Mouse (Mus musculus): ENCODE results near the gene Lrrc7. TPM values are rescaled to one million over a fixed set of nuclear protein-coding genes. Genes with fewer than 3 reads are reported as not detected.

Lrrc7 gene
- total RNA-seq (2017) = not detected in 2 replicates

DNA sequence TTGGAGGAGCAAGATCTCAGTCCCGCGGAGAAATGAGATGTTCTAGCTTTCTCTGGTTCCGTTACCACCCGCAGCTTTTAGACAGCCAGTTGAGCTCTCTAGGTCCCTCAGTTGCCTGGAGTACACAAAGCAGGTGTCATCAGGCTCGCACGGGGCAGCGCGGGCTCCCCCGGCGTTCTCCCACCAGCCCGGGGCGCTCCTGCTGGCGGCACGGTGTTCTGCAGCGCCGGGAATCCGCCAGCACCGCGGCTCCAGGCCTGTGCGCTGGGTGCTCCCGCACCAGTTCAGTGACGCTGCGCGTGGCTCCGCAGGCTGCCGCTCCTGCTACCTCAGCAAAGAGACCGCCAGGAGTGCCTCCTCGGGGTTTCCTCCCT lies at the start of gene Lrrc7:
TSS of gene Lrrc7 (minus strand) at position 235 of the 374 bp plus-strand sequence.
- peak; percentile 39; the same call in 1 of the 2 replicates for ATAC-seq (replicated peaks; ENCODE audit: low read depth, poor library complexity, severe bottlenecking)

DNA sequence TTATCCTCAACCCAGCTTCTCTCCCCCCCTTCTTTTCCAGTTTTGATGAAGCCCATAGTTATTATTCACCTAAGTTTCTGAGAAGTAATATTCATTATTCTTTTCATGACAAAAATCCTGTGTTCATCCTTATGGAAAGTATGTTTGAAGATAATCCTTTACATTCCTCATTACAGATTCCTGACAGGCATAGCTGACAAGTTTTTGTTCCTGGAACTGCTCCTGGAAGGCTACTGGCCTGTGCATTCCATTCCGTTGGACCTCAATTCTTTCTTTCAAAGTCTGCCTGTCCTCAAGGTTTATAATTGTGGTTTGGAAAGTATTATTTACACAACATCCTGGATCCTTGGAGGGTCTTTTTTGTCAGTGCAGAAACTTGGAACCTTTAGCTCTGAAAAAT lies 45.0 kb upstream of the Lrrc7 start:
- no peak for ATAC-seq (replicated peaks; ENCODE audit: low read depth, poor library complexity, severe bottlenecking)

DNA sequence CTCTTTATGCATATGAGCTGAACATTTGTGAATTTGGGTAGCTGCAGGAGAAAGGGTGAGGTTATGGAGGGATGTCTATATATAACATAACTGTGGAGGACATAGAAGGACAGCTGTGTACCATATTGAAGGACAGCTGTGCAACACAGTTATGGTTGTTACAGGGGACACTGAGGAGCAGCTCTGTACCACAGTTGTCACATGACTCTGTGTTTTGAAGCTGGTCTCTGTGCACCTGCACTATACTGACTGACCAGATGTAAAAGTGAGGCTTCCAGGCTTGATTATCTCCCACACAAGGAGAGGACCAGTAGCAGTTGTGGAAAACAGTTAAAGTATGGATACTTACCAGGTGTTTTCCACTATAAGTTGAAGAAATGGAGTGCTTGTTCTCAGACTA lies 43.3 kb upstream of the Lrrc7 start:
- ATAC-seq (replicated peaks; ENCODE audit: low read depth, poor library complexity, severe bottlenecking) = no peak

DNA sequence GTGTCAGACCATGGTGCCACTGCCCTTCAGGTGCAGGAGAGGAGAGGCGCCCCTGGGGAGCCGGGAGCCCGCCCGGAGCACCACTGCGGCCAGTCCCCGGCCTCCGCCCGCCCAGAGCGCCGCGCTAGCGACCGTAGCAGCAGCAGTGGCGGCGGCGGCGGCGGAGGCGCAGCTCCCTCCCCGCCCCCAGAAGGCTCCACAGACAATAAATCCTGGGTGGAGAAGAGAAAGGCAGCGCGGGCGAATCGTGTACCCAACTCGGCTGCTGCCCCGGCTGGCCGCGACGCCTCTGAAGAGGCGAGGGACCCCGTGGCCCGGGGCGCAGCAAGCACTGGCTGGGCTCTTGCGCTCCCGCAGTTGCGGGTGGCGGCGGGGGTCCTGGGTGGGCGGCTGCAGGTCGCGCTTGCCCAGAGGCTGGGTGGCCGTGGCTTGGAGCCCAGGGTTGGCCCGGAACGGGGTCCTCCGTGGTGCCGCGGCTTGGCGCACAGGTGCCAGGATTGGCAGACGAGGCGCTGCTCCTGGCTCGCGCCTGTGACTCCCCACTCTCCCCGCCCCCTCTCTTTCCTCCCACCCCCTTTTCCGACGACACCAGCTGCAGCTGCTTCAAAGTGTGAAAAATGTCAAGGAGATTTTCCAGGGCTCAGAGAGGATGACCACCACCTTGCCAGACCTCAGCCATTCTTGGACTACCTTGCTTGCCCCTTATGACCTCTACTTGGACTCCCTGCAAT lies 600 bp downstream of the Lrrc7 start:
- ATAC-seq (replicated peaks; ENCODE audit: low read depth, poor library complexity, severe bottlenecking) = no peak

DNA sequence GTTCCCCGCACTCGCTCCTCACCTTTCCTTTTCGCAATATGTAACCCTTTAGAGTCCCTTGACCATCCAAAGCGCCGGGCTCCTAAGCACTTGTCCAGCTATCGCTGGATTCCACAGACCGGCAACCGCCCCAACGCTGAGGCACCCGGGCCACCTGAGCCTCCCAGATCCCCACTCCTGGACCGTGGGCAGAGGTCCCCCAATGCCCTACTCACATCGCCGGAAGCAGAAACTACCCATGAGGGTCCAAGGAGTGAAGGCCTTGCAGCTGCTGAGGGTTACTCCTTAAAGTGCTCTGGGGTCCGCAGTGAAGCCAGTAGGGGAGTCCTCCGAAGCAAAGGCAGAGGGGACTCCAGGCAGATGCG lies 1.1 kb downstream of the Lrrc7 start:
- ATAC-seq (replicated peaks; ENCODE audit: low read depth, poor library complexity, severe bottlenecking) = no peak

DNA sequence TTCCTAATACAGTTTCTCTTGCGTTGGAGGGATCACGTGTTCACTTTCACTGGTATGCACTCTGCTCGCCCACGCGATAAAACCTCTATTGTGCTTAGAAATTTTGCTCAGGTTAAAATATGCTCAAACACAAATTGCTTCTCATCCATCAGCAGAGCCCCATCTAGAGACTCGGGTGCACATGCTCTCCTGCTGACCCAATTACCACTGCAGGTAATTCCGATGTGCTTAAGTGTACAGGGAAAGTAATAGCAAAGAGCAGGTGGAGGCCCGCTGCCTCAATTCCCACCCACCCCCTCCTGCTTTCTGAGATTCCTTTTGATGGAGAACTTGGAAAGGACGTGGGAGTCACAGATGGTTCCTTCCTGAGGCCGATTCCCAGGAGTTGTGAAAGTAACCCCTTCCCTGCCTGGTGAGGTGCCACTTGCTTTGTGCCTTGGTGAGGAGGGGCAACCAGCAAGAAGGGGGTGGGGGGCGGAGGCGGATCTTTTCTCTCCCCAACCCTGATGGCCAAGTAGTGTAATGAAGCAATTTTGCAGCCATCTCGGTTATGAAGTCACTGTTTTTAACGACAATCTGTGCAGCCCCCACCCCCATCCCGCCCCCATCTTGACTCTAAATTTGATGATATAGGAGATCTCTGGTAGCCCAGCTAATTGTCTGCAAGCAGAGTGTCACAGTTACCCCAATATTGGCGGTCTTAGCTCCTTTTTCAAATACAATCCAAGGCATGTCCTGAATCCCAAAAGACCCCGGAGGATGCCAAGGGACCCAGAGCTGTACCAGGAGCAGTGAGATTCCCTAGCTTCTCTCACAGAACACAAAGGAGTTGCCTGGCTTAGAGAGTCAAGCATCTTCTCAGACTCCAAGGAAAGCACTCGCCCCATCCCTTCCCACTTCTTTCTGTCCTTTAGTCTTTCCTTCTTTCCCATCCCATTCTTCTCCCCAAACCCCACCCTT lies 2.0 kb downstream of the Lrrc7 start:
- ATAC-seq (replicated peaks; ENCODE audit: low read depth, poor library complexity, severe bottlenecking) = no peak

DNA sequence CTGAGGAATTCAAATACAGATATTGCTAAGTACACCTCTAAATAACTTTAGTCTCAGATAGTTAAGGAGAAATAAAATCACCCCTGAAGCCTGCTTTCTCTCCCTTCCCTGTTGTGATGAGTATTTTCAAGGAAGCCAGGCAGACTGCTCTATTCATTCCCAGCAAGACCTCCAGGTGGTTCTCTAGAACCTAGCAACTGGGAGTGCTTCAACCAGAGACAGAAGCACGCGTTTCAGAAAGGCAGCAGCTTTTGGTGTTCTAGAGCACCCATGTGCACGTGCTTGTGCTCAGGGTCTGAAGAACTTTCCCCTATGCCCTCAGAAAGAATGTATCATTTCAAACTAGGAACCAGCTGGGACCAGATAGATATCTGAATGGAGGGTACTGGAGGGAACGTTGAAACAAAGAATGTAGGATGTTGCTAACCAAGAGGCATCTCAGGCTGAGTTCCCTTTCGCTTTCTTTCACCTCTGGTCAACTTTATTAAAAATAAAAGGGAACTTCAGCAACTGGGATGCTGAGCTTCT lies 2.8 kb downstream of the Lrrc7 start:
- no peak for ATAC-seq (replicated peaks; ENCODE audit: low read depth, poor library complexity, severe bottlenecking)

DNA sequence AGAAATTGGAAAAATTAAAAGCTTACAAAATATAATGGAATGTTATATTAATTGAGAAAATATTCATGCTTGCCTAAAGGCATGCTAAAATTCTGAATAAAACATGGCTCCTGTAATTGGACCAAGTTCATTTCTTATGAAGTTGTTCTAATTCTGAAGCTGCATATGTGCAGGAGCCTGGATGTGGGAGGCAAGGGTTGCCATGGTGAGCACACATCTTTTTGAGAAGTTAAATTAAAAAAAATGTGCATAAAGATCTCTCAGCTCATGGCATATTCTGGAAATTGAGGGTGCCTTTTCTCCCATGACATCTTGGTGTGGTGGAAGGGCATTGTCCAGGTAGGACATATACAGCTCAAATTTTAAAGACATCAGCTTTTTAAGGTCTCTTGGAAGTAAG lies 3.4 kb downstream of the Lrrc7 start:
- ATAC-seq (replicated peaks; ENCODE audit: low read depth, poor library complexity, severe bottlenecking) = no peak

DNA sequence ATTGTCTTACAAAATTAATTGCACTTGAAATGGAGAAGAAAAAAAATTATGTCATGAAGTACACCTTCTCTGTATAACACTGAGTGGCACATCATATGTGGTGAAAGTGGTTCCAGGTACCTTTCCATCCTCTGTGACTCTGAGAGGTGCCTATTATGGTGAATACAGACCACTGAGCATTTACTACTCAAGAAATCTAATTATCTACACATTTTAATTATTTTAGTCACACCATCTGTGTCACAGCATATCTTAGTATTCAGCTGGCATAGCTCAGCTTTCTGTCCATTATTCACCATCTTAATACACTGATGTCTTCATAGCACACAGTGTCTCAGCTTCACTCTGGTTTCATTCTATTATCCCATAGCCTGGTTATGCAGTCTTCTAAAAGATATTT lies 7.7 kb downstream of the Lrrc7 start:
- no peak for ATAC-seq (replicated peaks; ENCODE audit: low read depth, poor library complexity, severe bottlenecking)

DNA sequence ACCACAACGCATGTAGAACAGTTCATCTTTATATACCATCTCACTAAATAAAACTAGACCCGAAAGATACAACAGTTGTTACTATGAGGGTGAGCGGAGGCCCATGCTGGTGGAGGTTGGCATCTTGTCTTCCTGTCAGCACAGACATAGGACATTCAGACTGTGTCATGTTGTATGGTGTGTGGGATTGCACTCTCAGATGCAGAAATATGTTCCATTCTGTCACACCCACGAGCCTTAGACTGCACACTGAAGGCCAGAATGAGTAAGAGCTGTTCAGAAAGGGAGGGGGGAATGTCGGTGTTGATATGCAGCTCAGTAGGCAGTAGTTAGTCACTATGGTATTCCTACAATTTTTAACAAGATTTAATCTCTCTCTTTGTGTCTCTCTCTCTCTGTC lies 9.9 kb downstream of the Lrrc7 start:
- ATAC-seq (replicated peaks; ENCODE audit: low read depth, poor library complexity, severe bottlenecking) = no peak

DNA sequence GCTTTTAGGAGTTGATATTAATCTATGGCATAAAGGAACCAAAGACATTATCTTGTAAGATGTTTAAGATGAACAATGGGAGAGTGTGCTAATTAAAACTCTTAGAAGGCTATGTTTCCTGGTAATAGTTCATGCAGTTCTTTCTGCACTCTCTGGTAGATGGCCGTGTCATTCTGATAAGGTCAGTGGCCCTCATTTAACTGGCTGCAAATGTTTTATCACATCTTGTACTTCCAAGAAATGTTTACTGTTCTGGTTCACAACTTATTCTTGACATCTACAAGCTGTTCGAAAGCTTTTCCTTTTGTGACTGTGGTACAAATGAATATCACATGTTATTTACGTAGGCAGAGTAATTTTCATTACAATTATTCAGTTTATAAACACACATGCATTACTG lies 18.5 kb downstream of the Lrrc7 start:
- ATAC-seq (replicated peaks; ENCODE audit: low read depth, poor library complexity, severe bottlenecking) = no peak

DNA sequence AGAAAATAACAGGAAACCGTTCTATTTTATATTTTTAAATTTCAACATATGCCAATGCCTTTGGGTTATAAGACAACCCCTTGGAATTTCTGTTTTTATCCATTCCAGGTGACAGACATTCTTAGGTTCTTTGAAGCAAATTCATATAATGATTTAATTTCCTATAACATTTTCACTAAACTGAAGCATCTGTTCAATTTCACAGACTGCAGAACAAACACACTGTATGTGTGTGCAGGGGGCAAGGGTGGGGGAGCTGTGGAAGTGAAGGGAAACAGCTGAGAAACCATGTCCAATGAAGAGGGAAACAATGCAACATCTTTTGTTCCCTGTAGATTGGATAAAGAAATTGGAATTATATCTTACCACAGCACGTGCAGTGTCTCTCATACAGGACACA lies 29.2 kb downstream of the Lrrc7 start:
- ATAC-seq (replicated peaks; ENCODE audit: low read depth, poor library complexity, severe bottlenecking) = no peak

DNA sequence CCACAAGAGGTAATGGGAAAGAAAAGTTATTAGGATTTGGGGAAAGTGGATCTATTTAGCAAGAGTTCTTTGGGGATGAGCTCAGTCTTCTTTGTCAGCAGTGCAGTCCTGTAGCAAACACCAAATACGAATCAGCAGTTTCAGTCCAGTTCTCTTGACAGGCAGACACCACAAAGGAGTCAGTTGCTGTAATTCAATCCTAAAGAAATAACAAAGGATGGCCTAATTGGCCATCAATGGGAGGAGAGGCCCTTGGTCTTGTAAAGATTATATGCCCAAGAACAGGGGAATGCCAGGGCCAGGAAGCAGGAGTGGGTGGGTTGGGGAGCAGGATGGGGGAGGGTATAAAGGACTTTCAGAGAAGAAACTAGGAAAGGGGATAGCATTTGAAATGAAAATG lies 33.5 kb downstream of the Lrrc7 start:
- no peak for ATAC-seq (replicated peaks; ENCODE audit: low read depth, poor library complexity, severe bottlenecking)

DNA sequence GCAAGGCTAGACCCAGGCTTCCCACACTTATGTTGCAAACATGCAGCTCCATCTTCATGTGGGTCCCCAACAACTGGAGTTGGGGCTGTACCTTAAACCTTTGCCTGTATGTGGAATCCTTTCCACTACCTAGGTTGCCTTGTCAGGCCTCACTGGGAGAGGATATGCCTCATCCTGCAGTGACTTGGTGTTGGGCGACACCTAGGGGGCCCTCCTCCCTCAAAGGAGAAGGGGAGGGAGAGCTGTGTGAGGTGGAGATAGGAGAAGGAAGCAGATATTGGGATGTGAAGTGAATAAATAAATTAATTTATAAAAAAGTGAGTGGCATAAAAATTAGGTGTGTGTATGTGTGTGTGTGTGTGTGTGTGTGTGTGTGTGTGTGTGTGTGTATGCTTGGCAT lies 68.3 kb downstream of the Lrrc7 start:
- ATAC-seq (replicated peaks; ENCODE audit: low read depth, poor library complexity, severe bottlenecking) = no peak

DNA sequence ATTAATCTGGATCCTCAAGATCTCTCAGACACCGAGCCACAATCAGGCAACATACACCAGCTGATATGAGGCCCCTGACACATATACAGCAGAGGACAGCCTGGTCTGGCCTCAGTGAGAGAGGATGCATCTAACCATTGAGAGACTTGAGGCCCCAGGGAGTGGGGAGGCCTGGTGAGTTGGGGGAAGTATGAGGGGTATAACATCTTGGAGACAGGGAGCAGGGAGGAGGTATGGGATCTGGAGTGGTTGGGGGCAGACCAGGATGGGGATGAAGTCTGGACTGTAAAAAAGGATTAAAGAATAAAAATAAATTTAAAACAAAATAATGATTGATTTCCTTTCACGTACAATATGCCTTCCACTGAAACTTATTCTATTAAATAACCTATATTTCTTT lies 82.3 kb downstream of the Lrrc7 start:
- no peak for ATAC-seq (replicated peaks; ENCODE audit: low read depth, poor library complexity, severe bottlenecking)

DNA sequence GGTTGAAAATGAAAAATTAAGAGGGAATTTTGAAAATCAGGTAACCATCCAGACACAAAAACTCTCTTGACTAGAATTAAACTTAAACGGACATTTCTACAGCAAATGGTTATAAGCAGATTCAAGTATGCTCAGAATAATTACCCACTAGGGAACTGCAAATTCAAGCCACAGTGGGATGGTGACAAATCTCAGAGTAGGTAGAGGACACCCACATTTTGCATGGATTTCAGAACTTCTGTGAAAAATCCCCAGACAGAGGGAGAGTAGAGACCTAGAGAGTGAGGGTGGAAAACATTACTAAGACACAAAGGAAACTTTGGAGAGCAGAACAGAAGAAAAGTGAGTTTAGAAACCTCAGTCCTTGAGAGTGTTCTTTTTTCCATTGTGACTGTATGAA lies 161.4 kb downstream of the Lrrc7 start:
- ATAC-seq (replicated peaks; ENCODE audit: low read depth, poor library complexity, severe bottlenecking) = no peak

DNA sequence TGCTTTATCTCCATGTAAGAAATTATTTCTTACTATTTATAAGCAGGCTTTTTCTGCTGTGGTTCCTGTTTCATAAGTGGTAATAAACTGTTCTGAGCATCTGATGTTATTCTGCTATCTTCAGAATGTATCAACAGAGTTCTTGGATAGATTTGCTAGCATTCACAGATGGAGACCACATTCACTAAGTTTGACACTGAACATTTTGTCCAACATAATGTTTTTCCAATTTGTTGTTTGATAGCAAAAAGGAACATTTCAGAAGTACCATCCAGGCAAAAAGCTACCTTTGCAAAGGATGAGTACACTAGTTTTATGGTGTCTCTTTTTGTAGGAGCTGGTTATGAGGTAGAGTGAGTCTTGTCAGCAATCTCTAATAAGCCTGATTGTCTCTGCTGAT lies 170.5 kb downstream of the Lrrc7 start:
- ATAC-seq (replicated peaks; ENCODE audit: low read depth, poor library complexity, severe bottlenecking) = no peak

DNA sequence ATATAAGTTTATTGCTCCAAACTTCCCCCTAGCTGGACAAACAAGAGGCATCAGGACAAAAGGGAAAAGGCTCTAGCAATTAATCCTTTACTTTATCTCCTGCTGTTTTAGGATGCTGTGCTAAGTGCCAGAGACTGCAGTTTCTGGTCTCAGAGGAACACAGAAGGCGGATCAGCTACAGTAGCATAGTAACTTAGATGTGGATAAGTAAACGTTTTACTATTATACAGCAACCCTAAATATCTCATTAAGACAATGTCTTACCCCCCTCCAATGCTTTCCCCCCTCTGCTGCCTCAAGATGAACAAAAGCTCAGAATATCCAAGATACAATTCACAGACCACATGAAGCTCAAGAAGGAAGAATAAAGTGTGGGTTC lies 174.0 kb downstream of the Lrrc7 start:
- no peak for ATAC-seq (replicated peaks; ENCODE audit: low read depth, poor library complexity, severe bottlenecking)

DNA sequence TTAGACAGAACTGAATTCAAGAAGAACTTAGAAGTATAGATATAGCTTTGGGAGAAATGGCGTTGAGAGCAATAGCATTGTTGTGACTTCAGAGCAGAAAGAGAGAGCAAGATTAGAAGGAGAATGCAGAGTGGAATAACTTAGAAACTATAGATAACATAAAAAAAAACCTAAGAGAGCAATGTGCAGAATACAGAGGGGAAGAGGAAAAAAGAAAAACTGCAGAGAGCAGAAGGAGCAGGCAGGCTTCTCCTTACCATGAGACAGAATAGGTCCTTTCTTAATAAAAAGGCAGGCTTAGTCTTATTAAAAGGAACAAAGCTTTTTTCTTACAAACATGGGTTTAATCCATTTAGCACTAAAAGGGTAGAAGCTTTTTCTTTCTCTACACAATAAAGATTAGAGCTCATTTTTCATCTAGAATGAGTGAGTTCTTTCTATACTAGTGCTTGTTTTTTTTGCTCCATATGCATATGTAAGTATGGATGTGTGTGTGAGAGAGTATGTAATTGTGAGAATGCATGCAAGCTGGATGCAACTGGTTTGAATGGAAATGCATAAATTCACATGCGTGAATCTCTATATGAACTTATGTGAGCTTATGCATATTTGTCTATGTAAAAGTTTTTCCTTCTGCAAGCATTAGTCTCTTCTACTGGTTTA lies 174.5 kb downstream of the Lrrc7 start:
- ATAC-seq (replicated peaks; ENCODE audit: low read depth, poor library complexity, severe bottlenecking) = no peak

DNA sequence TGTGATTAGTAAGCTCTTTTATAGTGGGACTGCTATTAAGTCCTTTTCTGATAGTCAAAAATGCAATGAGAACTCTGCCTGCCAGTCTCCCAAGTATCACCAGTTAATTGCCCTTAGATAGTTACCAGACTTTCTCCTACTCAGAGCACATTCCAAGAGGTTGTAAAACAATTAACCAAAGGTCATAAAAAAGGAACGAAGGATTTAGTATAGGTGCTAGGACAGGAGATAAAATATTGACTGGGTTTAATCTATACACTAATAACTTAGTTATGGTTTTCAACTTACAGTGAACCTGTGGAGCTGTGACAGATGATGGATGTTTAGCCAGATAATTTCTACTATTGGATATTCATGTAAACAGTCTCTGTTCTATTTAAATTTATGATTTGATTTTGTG lies 175.2 kb downstream of the Lrrc7 start:
- no peak for ATAC-seq (replicated peaks; ENCODE audit: low read depth, poor library complexity, severe bottlenecking)

DNA sequence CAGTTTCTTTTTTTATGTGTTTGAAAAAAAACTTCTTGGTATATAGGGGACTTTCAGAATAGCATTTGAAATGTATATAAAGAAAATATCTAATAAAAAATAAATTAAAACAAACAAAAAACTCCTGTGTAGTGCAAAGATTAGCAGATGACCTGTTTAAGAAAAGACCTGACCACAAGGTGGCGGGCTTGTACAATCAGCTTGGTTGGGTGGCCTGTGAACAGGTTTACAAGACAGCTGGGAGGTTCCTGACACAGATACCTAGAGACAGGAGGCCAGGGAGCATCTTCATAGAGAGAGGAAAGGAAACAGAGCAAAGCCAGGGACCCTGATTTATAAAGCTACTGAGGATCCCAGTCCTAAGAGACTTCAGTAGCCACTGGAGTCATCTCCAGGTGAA lies 186.1 kb downstream of the Lrrc7 start:
- peak; percentile 65; the same call in 1 of the 2 replicates for ATAC-seq (replicated peaks; ENCODE audit: low read depth, poor library complexity, severe bottlenecking)

Data from common myeloid progenitor, adult 5-6 weeks (primary cell).